Mouse (Mus musculus): Measurements from ENCODE around the gene P4ha1. TPM values are rescaled to one million over a fixed set of nuclear protein-coding genes. Genes with fewer than 3 reads are reported as not detected.

P4ha1 gene
- polyA plus RNA-seq, 1 experiment from 2014 or later = 44.6 TPM

- Histone ChIP-seq H3K27ac (ENCODE audit: low read depth, low read length) (no peak overlapping the region), H3K4me1 (replicated peaks; ENCODE audit: control insufficient read depth, insufficient read depth, low read length) (no peaks in the 10 kb centered on the region), H3K36me3 (ENCODE audit: control insufficient read depth, insufficient read depth, low read length) (no peaks in the 10 kb centered on the region), H3K9me3 (ENCODE audit: control insufficient read depth, low read length) (no peaks in the 10 kb centered on the region), H3K4me3 (ENCODE audit: low read depth, low read length) (no peak overlapping the region), H3K4me2 (replicated peaks; ENCODE audit: low read depth, low read length) (no peak overlapping the region), H3K27me3 (ENCODE audit: control insufficient read depth, insufficient read depth, low read length) (no peaks in the 10 kb centered on the region), H3K9ac (ENCODE audit: low read depth, low read length) (no peak overlapping the region)
- DNase-seq (ENCODE audit: low spot score) = no peak
- 78% methylated on average over 6 of the region's 6 CpGs for WGBS
- no peak for ATAC-seq (ENCODE audit: low FRiP score)
Measured at GRCm38 (mm10) chr10:59310691-59311457, 12.2 kb upstream of the P4ha1 start.

GRCm38 (mm10) chr10:59311881-59312280 lies 11.2 kb upstream of the P4ha1 start:
- no peaks in the 10 kb centered on the region for H3K27me3 ChIP-seq (ENCODE audit: control insufficient read depth, insufficient read depth, low read length)
- H3K4me3 ChIP-seq (ENCODE audit: low read depth, low read length) = no peak overlapping the region
- H3K4me2 ChIP-seq (replicated peaks; ENCODE audit: low read depth, low read length) = no peak overlapping the region
- ATAC-seq (ENCODE audit: low FRiP score) = no peak
- no peak for DNase-seq (ENCODE audit: low spot score)
- 97% methylated on average over 5 of the region's 5 CpGs for WGBS
- no peaks in the 10 kb centered on the region for H3K9me3 ChIP-seq (ENCODE audit: control insufficient read depth, low read length)
- H3K36me3 ChIP-seq (ENCODE audit: control insufficient read depth, insufficient read depth, low read length) = no peaks in the 10 kb centered on the region
- H3K4me1 ChIP-seq (replicated peaks; ENCODE audit: control insufficient read depth, insufficient read depth, low read length) = no peaks in the 10 kb centered on the region
- H3K27ac ChIP-seq (ENCODE audit: low read depth, low read length) = no peak overlapping the region
- H3K9ac ChIP-seq (ENCODE audit: low read depth, low read length) = no peak overlapping the region

- Histone ChIP-seq H3K4me2 (replicated peaks; ENCODE audit: low read depth, low read length) (no peak overlapping the region), H3K4me3 (ENCODE audit: low read depth, low read length) (no peak overlapping the region), H3K9ac (ENCODE audit: low read depth, low read length) (no peak overlapping the region), H3K27me3 (ENCODE audit: control insufficient read depth, insufficient read depth, low read length) (no peaks in the 10 kb centered on the region), H3K36me3 (ENCODE audit: control insufficient read depth, insufficient read depth, low read length) (no peaks in the 10 kb centered on the region), H3K9me3 (ENCODE audit: control insufficient read depth, low read length) (no peaks in the 10 kb centered on the region), H3K4me1 (replicated peaks; ENCODE audit: control insufficient read depth, insufficient read depth, low read length) (no peaks in the 10 kb centered on the region), H3K27ac (ENCODE audit: low read depth, low read length) (no peak overlapping the region)
- ATAC-seq (ENCODE audit: low FRiP score) (no peak), DNase-seq (ENCODE audit: low spot score) (no peak)
- 87% methylated on average over 3 of the region's 3 CpGs for WGBS
Measured at GRCm38 (mm10) chr10:59321112-59321511, 2.0 kb upstream of the P4ha1 start.

GRCm38 (mm10) chr10:59322271-59322670 lies 825 bp upstream of the P4ha1 start:
- Histone ChIP-seq H3K4me2 (replicated peaks; ENCODE audit: low read depth, low read length) (no peak overlapping the region), H3K9ac (ENCODE audit: low read depth, low read length) (no peak overlapping the region), H3K27me3 (ENCODE audit: control insufficient read depth, insufficient read depth, low read length) (no peaks in the 10 kb centered on the region), H3K27ac (ENCODE audit: low read depth, low read length) (peak overlapping the region; percentile 47), H3K4me1 (replicated peaks; ENCODE audit: control insufficient read depth, insufficient read depth, low read length) (no peaks in the 10 kb centered on the region), H3K4me3 (ENCODE audit: low read depth, low read length) (no peak overlapping the region), H3K9me3 (ENCODE audit: control insufficient read depth, low read length) (no peaks in the 10 kb centered on the region), H3K36me3 (ENCODE audit: control insufficient read depth, insufficient read depth, low read length) (no peaks in the 10 kb centered on the region)
- WGBS = 59% methylated on average over 4 of the region's 4 CpGs
- DNase-seq (ENCODE audit: low spot score) = peak; percentile 24
- no peak for ATAC-seq (ENCODE audit: low FRiP score)

GRCm38 (mm10) chr10:59323488-59324161 lies 529 bp downstream of the P4ha1 start:
- WGBS = under 1% methylated on average over 49 of the region's 49 CpGs
- H3K9me3 ChIP-seq (ENCODE audit: control insufficient read depth, low read length) = no peaks in the 10 kb centered on the region
- peak overlapping the region; percentile 57 for H3K4me2 ChIP-seq (replicated peaks; ENCODE audit: low read depth, low read length)
- DNase-seq (ENCODE audit: low spot score) = peak; percentile 74
- peak overlapping the region; percentile 83 for H3K9ac ChIP-seq (ENCODE audit: low read depth, low read length)
- H3K4me1 ChIP-seq (replicated peaks; ENCODE audit: control insufficient read depth, insufficient read depth, low read length) = no peaks in the 10 kb centered on the region
- peak overlapping the region; percentile 68 for H3K4me3 ChIP-seq (ENCODE audit: low read depth, low read length)
- ATAC-seq (ENCODE audit: low FRiP score) = peak; percentile 86
- peak overlapping the region; percentile 95 for H3K27ac ChIP-seq (ENCODE audit: low read depth, low read length)
- H3K36me3 ChIP-seq (ENCODE audit: control insufficient read depth, insufficient read depth, low read length) = no peaks in the 10 kb centered on the region
- no peaks in the 10 kb centered on the region for H3K27me3 ChIP-seq (ENCODE audit: control insufficient read depth, insufficient read depth, low read length)

- WGBS = 16% methylated on average over 15 of the region's 15 CpGs
- peak; percentile 59 for DNase-seq (ENCODE audit: low spot score)
- no peaks in the 10 kb centered on the region for H3K9me3 ChIP-seq (ENCODE audit: control insufficient read depth, low read length)
Measured at GRCm38 (mm10) chr10:59324311-59325165, 1.4 kb downstream of the P4ha1 start.

GRCm38 (mm10) chr10:59326612-59327315 lies 3.7 kb downstream of the P4ha1 start:
- Histone ChIP-seq H3K4me2 (replicated peaks; ENCODE audit: low read depth, low read length) (no peak overlapping the region), H3K9ac (ENCODE audit: low read depth, low read length) (no peak overlapping the region), H3K27me3 (ENCODE audit: control insufficient read depth, insufficient read depth, low read length) (no peaks in the 10 kb centered on the region), H3K27ac (ENCODE audit: low read depth, low read length) (no peak overlapping the region), H3K36me3 (ENCODE audit: control insufficient read depth, insufficient read depth, low read length) (no peaks in the 10 kb centered on the region), H3K4me1 (replicated peaks; ENCODE audit: control insufficient read depth, insufficient read depth, low read length) (no peaks in the 10 kb centered on the region), H3K4me3 (ENCODE audit: low read depth, low read length) (no peak overlapping the region), H3K9me3 (ENCODE audit: control insufficient read depth, low read length) (no peaks in the 10 kb centered on the region)
- 90% methylated on average over 8 of the region's 8 CpGs for WGBS
- DNase-seq (ENCODE audit: low spot score) = no peak
- ATAC-seq (ENCODE audit: low FRiP score) = no peak

More at GRCm38 (mm10) chr10:59324311-59325165, 1.4 kb downstream of the P4ha1 start:
- ATAC-seq (ENCODE audit: low FRiP score) = no peak
- no peaks in the 10 kb centered on the region for H3K36me3 ChIP-seq (ENCODE audit: control insufficient read depth, insufficient read depth, low read length)
- peak overlapping the region; percentile 83 for H3K9ac ChIP-seq (ENCODE audit: low read depth, low read length)
- H3K4me2 ChIP-seq (replicated peaks; ENCODE audit: low read depth, low read length) = peak overlapping the region; percentile 57
- H3K4me1 ChIP-seq (replicated peaks; ENCODE audit: control insufficient read depth, insufficient read depth, low read length) = no peaks in the 10 kb centered on the region
- no peaks in the 10 kb centered on the region for H3K27me3 ChIP-seq (ENCODE audit: control insufficient read depth, insufficient read depth, low read length)
- no peak overlapping the region; the same call in 1 of the 2 replicates for H3K27ac ChIP-seq (ENCODE audit: low read depth, low read length)
- H3K4me3 ChIP-seq (ENCODE audit: low read depth, low read length) = peak overlapping the region; percentile 68

- no peak for ATAC-seq (ENCODE audit: low FRiP score)
- Histone ChIP-seq H3K36me3 (ENCODE audit: control insufficient read depth, insufficient read depth, low read length) (no peaks in the 10 kb centered on the region), H3K4me1 (replicated peaks; ENCODE audit: control insufficient read depth, insufficient read depth, low read length) (no peaks in the 10 kb centered on the region), H3K27me3 (ENCODE audit: control insufficient read depth, insufficient read depth, low read length) (no peaks in the 10 kb centered on the region), H3K27ac (ENCODE audit: low read depth, low read length) (no peak overlapping the region), H3K9me3 (ENCODE audit: control insufficient read depth, low read length) (no peaks in the 10 kb centered on the region), H3K4me3 (ENCODE audit: low read depth, low read length) (no peak overlapping the region), H3K4me2 (replicated peaks; ENCODE audit: low read depth, low read length) (no peak overlapping the region), H3K9ac (ENCODE audit: low read depth, low read length) (no peak overlapping the region)
- no peak for DNase-seq (ENCODE audit: low spot score)
- WGBS = 95% methylated on average over 3 of the region's 3 CpGs
Measured at GRCm38 (mm10) chr10:59327316-59327710, 4.2 kb downstream of the P4ha1 start.

Measured in hindbrain, embryonic 11.5 days (tissue).